Mouse (Mus musculus): ENCODE results near the gene Espn.

The Espn gene

GRCm38 (mm10) chr4:152095937-152096910 is 55.9 kb downstream of the Espn start:
- peak; percentile 66 to 83 for DNase-seq

DNA sequence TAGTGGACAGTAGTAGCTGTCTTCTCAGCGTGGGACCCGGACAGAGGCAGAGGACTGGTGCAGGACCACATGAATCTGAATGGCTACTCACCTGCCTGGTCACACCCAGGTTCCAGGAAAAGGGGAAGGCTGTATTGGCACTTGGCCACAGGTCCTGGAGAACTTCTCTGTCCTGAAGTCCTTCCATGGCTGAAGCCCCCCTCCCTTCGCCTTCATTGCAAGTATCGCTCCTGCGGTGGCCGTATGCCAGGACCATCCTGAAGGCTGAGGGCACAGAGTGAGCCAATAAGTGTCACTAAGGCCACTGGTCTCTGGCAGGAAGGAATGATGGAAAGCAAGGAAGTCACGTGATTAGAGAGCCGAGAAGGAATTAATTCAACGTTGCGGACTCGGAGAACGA is 57.9 kb downstream of the Espn start:
- DNase-seq, result no peak

DNA sequence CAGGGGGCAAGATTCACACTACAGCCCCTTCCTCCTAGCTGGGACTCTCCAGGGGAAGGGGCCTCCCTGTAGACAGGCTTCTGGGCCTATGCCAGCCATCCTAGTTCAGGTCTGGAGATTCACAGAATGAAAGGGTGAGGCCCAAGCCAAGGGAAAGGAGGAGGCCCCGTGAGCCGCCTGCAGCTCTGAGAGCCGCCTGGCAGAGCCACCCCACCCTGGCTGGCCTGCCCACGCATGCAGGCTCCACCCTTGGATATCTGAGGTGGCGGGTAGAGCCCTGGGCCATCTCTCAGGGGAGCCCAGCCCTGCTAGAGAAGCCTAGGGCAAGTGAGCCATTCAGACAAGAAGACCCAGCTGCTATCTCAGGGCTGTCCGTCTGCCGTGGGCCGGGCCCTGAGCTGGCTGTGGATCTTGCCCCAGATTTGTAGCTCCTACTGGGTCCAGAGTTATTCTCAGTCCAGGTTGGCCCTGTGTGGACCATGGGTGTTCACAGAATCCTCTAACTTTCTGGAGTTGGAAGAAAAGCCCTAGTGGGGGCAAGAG is 59.3 kb downstream of the Espn start:
- no peak for DNase-seq

GRCm38 (mm10) chr4:152090191-152090590 is 62.0 kb downstream of the Espn start:
- DNase-seq, result no peak

GRCm38 (mm10) chr4:152088556-152089120 is 63.5 kb downstream of the Espn start:
- DNase-seq, result no peak

GRCm38 (mm10) chr4:152088133-152088532 is 64.0 kb downstream of the Espn start:
- DNase-seq, result peak in 1 of 2 experiments; percentile 49

DNA sequence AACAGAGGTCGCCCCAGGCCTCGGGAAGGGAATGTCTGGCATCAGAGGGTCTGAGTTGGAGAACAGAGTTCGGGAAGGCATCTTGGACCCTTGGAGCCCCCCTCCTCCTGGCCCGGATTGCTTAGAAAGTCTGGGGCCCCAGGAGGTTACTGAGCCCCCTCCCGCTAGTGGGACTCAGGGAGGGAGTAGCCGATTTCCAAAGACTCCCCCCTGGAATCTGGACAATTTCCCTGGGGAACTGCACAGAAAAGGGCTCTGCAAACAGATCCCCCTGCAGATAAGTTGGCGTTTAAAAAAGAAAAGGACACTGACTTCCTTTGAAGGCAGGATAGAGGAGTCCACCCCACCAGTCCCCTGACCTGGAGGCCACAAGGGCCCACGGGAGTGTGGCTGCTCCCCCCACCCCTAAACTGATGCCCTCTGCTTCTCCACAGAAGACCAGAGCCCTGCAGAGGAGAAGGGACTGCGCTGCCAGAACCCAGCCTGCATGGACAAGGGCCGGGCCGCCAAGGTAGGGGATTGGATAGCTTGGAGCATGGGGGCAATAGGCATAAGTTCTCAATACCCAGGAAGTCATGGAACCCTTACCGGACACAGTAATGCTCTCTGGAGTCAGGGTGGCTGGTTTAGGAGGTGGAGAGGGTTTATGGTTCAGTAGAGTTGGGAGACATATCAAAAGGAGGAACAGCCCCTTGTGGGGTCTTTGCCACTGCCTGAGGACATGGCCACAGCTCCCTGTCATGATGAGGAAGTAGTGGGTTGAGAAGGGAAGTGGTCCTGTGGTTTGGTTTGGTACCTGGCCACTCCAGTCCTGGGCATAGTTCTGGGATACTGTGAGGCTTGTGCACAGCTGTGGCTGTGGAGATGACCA is 64.7 kb downstream of the Espn start:
- no peak for DNase-seq

GRCm38 (mm10) chr4:152086505-152087210 is 65.5 kb downstream of the Espn start:
- DNase-seq, result peak; percentile 61 to 62

- no peak for DNase-seq
These were observed 67.6 kb downstream of the Espn start for GRCm38 (mm10) chr4:152084616-152085015.

GRCm38 (mm10) chr4:152083611-152084220 is 68.5 kb downstream of the Espn start:
- no peak for DNase-seq

DNA sequence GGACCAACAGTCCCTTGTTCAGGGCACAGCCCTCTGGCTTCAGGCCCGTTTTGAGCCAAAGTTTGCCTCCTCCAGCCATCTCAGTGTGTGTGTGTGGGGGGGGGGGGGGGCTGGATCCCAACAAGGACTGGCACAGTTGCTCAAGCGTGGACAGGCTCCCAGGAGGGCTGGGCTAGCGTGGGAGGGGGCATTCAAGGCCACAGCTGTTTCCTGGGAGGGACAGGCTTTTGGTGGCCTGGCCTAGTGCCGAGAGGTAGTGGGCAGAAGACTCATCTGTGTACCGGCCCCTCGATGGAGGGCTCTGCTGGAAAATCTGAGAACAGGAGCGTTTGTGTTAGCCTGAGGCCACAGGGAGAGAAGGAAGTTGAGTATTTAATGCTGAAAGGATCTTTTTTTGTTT is 72.2 kb downstream of the Espn start:
- no peak for DNase-seq

- DNase-seq, result no peak
These were observed 72.9 kb downstream of the Espn start for GRCm38 (mm10) chr4:152079261-152079660.

GRCm38 (mm10) chr4:152078105-152078530 is 74.1 kb downstream of the Espn start:
- no peak for DNase-seq

DNA sequence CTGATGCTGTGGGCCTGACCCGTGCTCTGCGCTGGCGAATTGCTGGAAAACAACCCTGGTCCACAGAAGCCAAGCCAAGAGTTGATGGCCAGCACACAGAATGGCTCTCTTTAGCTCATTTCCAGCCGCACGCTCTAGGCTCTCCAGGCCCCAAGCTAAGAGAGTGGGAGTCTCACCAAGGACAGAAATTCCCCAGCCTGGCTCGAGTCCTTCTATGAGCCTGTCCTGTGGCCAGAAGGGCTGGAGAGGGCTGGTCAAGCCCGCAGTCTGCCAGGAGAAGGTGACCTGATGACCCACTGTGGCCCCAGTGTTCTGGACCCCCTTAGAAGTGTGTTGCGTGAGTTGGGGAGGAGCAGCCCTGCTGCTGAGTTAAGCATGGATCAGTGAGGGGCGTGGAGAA is 75.0 kb downstream of the Espn start:
- no peak for DNase-seq

DNA sequence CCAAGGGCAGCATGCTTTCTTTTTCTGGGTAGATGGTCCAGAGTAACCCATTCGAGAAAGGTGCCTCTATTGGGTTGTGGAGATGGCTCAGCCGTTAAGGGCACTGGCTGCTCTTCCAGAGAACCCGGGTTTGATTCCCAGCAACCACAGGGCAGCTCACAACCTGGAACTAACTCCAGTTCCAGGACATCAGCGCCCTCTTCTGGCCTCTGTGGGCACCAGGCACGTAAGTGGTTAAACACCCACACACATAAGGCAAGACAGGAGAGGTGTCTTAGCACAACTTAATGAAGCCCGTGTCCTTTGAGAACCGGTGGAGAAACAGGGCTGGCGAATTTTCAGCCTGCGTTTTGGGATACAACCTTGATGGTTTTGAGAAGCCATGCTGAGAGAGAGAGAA is 77.6 kb downstream of the Espn start:
- DNase-seq, result no peak

DNA sequence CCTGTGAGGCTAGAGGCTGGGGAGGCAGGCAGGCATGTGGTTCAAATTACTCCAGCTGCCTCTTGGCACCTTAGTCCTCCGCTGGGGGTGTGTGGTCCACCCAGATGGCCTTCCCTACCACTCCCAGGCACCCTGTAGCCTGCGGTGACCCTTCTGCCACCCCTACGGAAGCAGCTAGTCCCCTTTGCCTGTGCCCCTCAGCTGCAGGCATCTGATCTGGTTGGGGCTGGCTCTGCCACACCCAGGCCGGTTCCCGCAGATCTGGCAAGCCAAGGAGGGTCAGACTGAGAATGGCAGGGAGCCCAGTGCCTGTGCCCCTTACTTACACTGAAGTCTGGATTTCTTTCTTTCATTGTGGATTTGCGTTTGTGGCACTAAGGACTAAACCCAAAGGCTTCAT is 78.5 kb downstream of the Espn start:
- DNase-seq, result no peak

- no peak for DNase-seq
These were observed 79.5 kb downstream of the Espn start for GRCm38 (mm10) chr4:152072655-152073054.

- no peak for DNase-seq
These were observed 80.0 kb downstream of the Espn start, which contains the start of gene Plekhg5 for GRCm38 (mm10) chr4:152072121-152072601. TSS of gene Plekhg5 (plus strand) at chr4:152072498.

- no peak for DNase-seq
These were observed 81.4 kb downstream of the Espn start for GRCm38 (mm10) chr4:152070494-152071396.
